Mouse (Mus musculus): ENCODE measurements at regions not wholly inside any gene's neighbourhood (a gene's known extent, or its start where the extent isn't known, plus 50 kb on each side); places are given as distances from the start of the nearest gene placed in this dataset.

DNA sequence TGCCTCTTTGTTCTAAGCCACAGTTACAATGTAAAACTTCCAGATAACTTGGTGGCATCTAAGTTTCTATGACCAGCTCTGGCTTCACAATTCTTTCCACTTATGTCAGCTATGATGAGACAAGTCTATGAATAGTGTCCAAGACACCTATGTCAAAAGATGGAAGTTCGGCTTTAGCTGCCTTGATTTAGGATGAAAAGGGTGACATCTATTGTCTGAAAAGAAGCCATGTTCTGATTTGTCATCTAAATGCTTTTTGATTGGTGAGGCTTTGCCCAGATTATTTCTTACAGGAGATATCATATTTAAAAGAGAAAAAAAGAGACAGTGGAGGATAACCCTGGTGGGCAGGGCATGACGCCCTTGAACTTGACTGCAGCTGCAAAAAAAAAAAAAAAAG, 116.7 kb upstream of the Cdc42ep3 start:
- Histone ChIP-seq H3K9ac (replicated peaks; ENCODE audit: low read length) (no peak overlapping the region), H3K27ac (no peak overlapping the region), H3K4me2 (ENCODE audit: low read depth, low read length) (no peak overlapping the region), H3K27me3 (ENCODE audit: insufficient read depth, low read length) (no peaks in the 10 kb centered on the region), H3K4me1 (ENCODE audit: insufficient read depth, low read length) (0 out of 2 replicates have a peak, but pooled peaks cover 4% of the 10 kb centered on the region), H3K4me3 (ENCODE audit: low read length) (no peak overlapping the region), H3K9me3 (ENCODE audit: low read length) (no peaks in the 10 kb centered on the region), H3K36me3 (ENCODE audit: insufficient read depth, low read length) (no peaks in the 10 kb centered on the region)
- TF ChIP-seq CTCF (IDR thresholded peaks at IDR 0.05; ENCODE audit: low read depth): no peak
- WGBS: 65% methylated on average over 2 of the region's 2 CpGs
- ATAC-seq (no peak), DNase-seq (ENCODE audit: low spot score) (no peak)

DNA sequence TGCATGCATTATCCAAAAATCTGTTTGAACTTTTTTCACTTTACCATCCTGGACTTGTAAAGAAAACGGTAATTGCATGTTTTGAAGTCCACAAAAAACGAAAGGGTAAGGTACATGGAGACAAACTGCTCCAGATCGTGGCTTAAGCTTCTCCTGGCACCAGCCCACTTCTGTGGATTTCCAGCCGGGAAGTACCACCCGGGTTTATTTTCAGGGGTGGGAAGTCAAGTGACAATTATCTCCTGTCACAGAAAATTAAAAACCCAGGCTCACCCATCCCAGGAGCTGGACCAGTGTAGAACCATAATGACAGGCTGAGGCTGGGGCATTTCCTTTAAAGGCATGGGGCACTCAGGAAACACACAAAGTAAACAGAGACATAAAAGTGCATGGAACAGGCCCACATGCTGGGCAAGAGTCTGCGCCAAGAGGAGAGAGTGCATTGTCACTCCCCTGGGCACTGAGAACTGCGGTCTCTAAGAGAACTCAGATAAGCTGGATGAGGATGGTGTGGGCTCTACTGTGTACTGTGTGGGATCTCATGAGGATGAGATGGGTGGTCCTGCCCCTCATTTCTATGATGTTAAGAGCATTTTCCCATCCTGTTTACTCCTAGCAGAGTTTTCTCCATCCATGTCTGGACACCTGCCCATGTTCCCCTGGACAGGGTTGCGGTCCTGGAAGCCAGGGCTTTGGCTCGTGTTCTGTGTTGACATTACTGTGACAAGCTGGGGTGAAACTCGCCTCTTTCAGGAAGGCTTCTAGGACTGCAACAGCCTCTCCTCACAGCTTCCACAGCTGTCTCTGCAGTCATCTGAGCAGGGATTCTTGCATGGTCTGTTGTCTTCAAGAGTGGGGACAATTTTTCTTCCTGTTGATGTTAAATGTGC, 117.5 kb upstream of the Cdc42ep3 start:
- no peaks in the 10 kb centered on the region for H3K27me3 ChIP-seq (ENCODE audit: insufficient read depth, low read length)
- H3K4me2 ChIP-seq (ENCODE audit: low read depth, low read length): no peak overlapping the region
- 40% methylated on average over 10 of the region's 10 CpGs for WGBS
- no peak overlapping the region for H3K9ac ChIP-seq (replicated peaks; ENCODE audit: low read length)
- no peak overlapping the region for H3K27ac ChIP-seq
- TF ChIP-seq CTCF (IDR thresholded peaks at IDR 0.05; ENCODE audit: low read depth): no peak
- H3K9me3 ChIP-seq (ENCODE audit: low read length): no peaks in the 10 kb centered on the region
- ATAC-seq: peak; percentile 79
- DNase-seq (ENCODE audit: low spot score): peak; percentile 52
- no peak overlapping the region for H3K4me3 ChIP-seq (ENCODE audit: low read length)
- H3K36me3 ChIP-seq (ENCODE audit: insufficient read depth, low read length): no peaks in the 10 kb centered on the region
- H3K4me1 ChIP-seq (ENCODE audit: insufficient read depth, low read length): 0 out of 2 replicates have a peak, but pooled peaks cover 4% of the 10 kb centered on the region

DNA sequence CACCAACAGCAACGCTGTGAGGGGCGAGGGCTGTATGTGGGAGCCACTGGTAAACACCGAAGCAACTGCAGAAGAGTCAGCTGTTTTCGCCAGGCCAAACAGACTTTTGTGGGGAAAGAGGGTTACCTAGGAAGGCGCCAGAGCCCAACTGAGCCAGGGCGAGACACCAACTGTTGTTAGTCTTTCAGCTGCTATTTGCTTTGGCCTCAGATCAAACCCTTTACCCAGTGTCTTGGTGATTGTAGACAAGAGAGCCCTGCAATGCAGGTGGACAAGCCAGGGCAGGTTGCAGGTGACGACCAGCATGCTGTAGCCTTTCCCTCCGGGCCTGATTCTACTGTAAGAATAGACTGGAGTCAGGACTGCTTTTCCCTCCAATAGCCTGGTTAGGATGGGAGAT, 121.8 kb upstream of the Cdc42ep3 start:
- H3K4me2 ChIP-seq (ENCODE audit: low read depth, low read length): no peak overlapping the region
- H3K4me1 ChIP-seq (ENCODE audit: insufficient read depth, low read length): 0 out of 2 replicates have a peak, but pooled peaks cover 4% of the 10 kb centered on the region
- DNase-seq (ENCODE audit: low spot score): no peak
- no peaks in the 10 kb centered on the region for H3K27me3 ChIP-seq (ENCODE audit: insufficient read depth, low read length)
- ATAC-seq: no peak
- no peaks in the 10 kb centered on the region for H3K36me3 ChIP-seq (ENCODE audit: insufficient read depth, low read length)
- no peaks in the 10 kb centered on the region for H3K9me3 ChIP-seq (ENCODE audit: low read length)
- H3K9ac ChIP-seq (replicated peaks; ENCODE audit: low read length): no peak overlapping the region
- no peak overlapping the region for H3K4me3 ChIP-seq (ENCODE audit: low read length)
- WGBS: 80% methylated on average over 8 of the region's 8 CpGs
- no peak overlapping the region for H3K27ac ChIP-seq
- TF ChIP-seq CTCF (IDR thresholded peaks at IDR 0.05; ENCODE audit: low read depth): no peak

DNA sequence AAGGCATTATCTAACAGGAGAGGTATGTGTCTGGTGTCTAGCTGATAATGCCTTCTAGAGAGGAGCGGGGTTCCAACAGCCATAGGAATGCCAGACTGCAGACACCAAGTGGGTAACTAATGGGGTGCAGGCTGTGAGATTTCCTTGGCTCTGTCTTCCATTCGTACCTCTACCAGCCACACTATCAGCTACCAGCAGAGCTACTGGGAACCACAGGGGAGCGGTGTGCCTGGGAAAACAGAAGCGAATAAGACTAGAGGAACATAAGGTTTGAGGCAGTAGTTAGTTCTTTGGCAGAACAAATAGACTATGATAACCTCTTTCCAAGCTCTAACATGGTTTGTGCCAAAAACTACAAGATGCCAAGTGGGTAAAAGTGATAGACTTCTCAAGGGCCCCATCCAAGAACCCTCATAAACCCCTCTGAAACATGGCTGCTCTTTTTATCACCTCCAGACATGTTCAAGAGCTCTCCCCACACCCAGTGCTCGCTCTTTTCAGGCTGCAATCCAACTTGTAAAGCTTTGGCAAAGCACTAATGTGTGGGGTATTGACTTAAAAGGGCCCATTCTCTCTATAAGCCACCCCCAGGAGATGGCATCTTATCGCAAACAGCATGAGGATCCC, 126.3 kb upstream of the Cdc42ep3 start:
- H3K9me3 ChIP-seq (ENCODE audit: low read length): no peaks in the 10 kb centered on the region
- no peaks in the 10 kb centered on the region for H3K27me3 ChIP-seq (ENCODE audit: insufficient read depth, low read length)
- no peak for TF ChIP-seq CTCF (IDR thresholded peaks at IDR 0.05; ENCODE audit: low read depth)
- no peaks in the 10 kb centered on the region for H3K36me3 ChIP-seq (ENCODE audit: insufficient read depth, low read length)
- no peak overlapping the region for H3K4me2 ChIP-seq (ENCODE audit: low read depth, low read length)
- H3K4me1 ChIP-seq (ENCODE audit: insufficient read depth, low read length): no peaks in the 10 kb centered on the region
- H3K27ac ChIP-seq: no peak overlapping the region
- no peak overlapping the region for H3K9ac ChIP-seq (replicated peaks; ENCODE audit: low read length)
- ATAC-seq: no peak
- 82% methylated on average over 6 of the region's 6 CpGs for WGBS
- H3K4me3 ChIP-seq (ENCODE audit: low read length): no peak overlapping the region
- DNase-seq (ENCODE audit: low spot score): no peak

DNA sequence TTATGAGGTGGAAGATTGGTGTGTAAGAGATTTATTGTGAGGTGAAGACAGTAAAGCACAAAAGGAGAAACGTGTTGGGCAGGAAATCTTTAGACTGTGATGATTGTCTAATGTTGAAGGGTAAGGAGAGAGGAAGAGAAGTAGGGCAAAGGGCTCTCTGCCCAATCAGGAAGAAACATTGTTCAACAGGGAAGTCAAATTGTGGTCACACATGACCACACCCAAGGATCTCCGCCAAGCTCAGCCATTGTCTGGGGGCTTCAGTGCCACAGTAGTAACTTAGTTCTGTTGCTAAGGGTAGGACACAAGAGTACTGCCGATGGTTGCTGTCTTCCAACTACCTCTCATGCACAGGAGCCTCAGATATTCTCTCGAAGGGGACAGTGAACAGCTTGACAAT, 127.0 kb upstream of the Cdc42ep3 start:
- H3K4me1 ChIP-seq (ENCODE audit: insufficient read depth, low read length): no peaks in the 10 kb centered on the region
- H3K4me2 ChIP-seq (ENCODE audit: low read depth, low read length): no peak overlapping the region
- TF ChIP-seq CTCF (IDR thresholded peaks at IDR 0.05; ENCODE audit: low read depth): no peak
- ATAC-seq (no peak), DNase-seq (ENCODE audit: low spot score) (no peak)
- WGBS: 73% methylated on average over 4 of the region's 4 CpGs
- H3K9me3 ChIP-seq (ENCODE audit: low read length): no peaks in the 10 kb centered on the region
- no peak overlapping the region for H3K4me3 ChIP-seq (ENCODE audit: low read length)
- no peak overlapping the region for H3K9ac ChIP-seq (replicated peaks; ENCODE audit: low read length)
- H3K27ac ChIP-seq: no peak overlapping the region
- no peaks in the 10 kb centered on the region for H3K27me3 ChIP-seq (ENCODE audit: insufficient read depth, low read length)
- no peaks in the 10 kb centered on the region for H3K36me3 ChIP-seq (ENCODE audit: insufficient read depth, low read length)

DNA sequence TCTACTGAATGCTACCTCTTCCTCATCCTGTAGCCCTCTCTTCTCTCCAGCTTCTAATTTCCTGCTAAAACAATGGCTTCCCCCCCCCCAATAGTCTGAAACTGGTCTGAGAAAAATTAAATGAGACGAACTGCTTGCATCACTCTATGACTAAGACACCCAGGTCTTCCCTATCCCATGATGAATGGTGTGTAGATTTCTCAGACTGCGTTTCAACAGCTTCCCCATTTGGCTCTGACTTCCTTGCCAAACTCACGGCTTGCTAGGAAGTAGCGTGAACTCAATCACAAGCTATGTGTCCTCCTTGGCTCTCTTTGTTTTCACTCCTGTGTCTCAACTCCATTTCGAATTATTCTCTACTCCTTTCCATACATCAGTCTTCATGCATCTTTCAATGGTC, 126.4 kb upstream of the Rmdn2 start:
- Histone ChIP-seq H3K4me3 (ENCODE audit: low read length) (no peak overlapping the region), H3K36me3 (ENCODE audit: insufficient read depth, low read length) (no peaks in the 10 kb centered on the region), H3K4me2 (ENCODE audit: low read depth, low read length) (no peak overlapping the region), H3K9ac (replicated peaks; ENCODE audit: low read length) (no peak overlapping the region), H3K27me3 (ENCODE audit: insufficient read depth, low read length) (no peaks in the 10 kb centered on the region), H3K9me3 (ENCODE audit: low read length) (no peaks in the 10 kb centered on the region), H3K4me1 (ENCODE audit: insufficient read depth, low read length) (no peaks in the 10 kb centered on the region), H3K27ac (no peak overlapping the region)
- no peak for TF ChIP-seq CTCF (IDR thresholded peaks at IDR 0.05; ENCODE audit: low read depth)
- 84% methylated on average over 5 of the region's 5 CpGs for WGBS
- ATAC-seq (no peak), DNase-seq (ENCODE audit: low spot score) (no peak)

DNA sequence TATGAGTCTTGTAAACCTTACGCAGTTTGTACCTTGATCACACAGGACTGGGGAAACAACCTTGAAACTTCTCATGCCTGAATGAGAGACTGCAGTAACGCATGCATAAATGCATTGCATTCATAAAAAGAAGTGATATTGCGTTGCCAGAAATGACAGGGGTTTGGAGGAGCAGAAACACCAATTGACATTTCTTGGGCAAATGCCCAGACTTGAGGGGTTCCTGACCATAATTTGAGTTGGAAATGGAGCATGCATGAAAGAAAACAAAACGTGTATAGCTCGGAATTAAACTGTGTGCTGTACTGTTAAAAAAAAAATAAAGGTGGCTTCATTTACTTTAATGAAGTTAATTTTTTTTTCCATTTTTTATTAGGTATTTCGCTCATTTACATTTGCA, 122.4 kb upstream of the Rmdn2 start:
- Histone ChIP-seq H3K27me3 (ENCODE audit: insufficient read depth, low read length) (no peaks in the 10 kb centered on the region), H3K4me2 (ENCODE audit: low read depth, low read length) (no peak overlapping the region)
- TF ChIP-seq CTCF (IDR thresholded peaks at IDR 0.05; ENCODE audit: low read depth): no peak

More for the DNA sequence above, 122.4 kb upstream of the Rmdn2 start:
- Histone ChIP-seq H3K9ac (replicated peaks; ENCODE audit: low read length) (no peak overlapping the region), H3K36me3 (ENCODE audit: insufficient read depth, low read length) (no peaks in the 10 kb centered on the region), H3K4me1 (ENCODE audit: insufficient read depth, low read length) (no peaks in the 10 kb centered on the region), H3K4me3 (ENCODE audit: low read length) (no peak overlapping the region), H3K27ac (no peak overlapping the region), H3K9me3 (ENCODE audit: low read length) (no peaks in the 10 kb centered on the region)
- DNase-seq (ENCODE audit: low spot score) (no peak), ATAC-seq (no peak)
- WGBS: 65% methylated on average over 6 of the region's 6 CpGs
